Mouse (Mus musculus): ENCODE data around the gene Hist1h3b.

DNA sequence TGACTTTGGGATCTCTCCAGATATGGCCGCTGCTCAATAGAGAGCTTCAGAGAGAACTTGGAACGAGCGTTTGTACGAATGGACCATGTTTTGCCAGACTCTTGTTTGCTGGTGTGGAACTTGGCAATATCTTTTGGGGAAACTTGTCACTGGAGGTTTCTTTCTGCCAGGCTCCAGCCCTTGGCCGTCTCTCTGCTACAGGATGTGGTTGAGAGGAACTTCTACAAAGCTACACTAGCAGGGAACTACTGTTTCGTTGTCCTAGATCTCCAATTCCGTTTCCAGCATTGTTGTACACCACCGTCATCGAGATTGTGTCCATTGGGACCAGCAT, 22.9 kb upstream of the Hist1h3b start:
- TF ChIP-seq CTCF (IDR thresholded peaks at IDR 0.05; ENCODE audit: borderline replicate concordance, insufficient read depth, low read length) (no peak), POLR2A (IDR thresholded peaks at IDR 0.05; ENCODE audit: low read depth, low read length) (no peak)

Measured in embryonic fibroblast, embryonic 13.5 days (primary cell).